Mouse (Mus musculus): ENCODE results near the gene Gpank1. TPM values are rescaled to one million over a fixed set of nuclear protein-coding genes. Genes with fewer than 3 reads are reported as not detected.

Gene Gpank1
- total RNA-seq, 2 experiments from 2014 or later = 7.0 to 7.9 TPM

DNA sequence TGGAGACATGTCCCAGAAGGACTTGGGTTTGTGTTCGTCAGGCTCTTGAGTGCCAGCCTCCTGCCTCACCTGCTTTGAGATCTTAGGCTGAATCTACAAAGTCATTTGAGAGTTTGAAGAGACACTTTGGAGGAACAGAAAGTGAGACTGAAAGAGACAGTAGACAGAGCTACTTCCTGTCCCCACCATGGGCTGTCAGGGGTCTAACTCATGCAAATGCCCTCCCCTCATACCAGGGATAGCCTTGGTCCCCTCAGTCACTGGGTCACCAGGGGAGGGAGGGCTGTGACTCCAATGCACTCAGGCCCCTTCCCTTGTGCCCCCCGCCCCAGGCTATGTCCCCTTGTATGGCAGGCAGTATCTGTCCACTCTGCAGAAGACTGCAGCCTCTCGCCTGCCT lies 52.1 kb downstream of the Gpank1 start:
- DNase-seq = no peak
- intact Hi-C loops (cut with DNase I; ENCODE audit: low total_unique reads) = no loop called here

Other genes starting within 250 kb of the Gpank1 start
- 1 to 10 TPM; 3.4 to 5.1 TPM for gene Zbtb12, start 242.0 kb upstream of the Gpank1 start, total RNA-seq (2021)
- gene Gm20547, start 239.4 kb upstream of the Gpank1 start, total RNA-seq (2021) = not detected
- gene C2, start 223.2 kb upstream of the Gpank1 start, total RNA-seq (2021) = 1 to 10 TPM; 1.8 to 3.1 TPM
- 10 to 100 TPM; 29.4 to 32.2 TPM for gene Ehmt2, start 223.0 kb upstream of the Gpank1 start, total RNA-seq (2021)
- under 1 TPM in 1 of 2 experiments, not detected in 1; 0.09 TPM for gene Slc44a4, start 207.0 kb upstream of the Gpank1 start, total RNA-seq (2021)
- 1 to 10 TPM; 8.0 to 8.3 TPM for gene Neu1, start 190.2 kb upstream of the Gpank1 start, total RNA-seq (2021)
- 1 to 10 TPM; 2.6 to 5.9 TPM for gene Hspa1b, start 162.2 kb upstream of the Gpank1 start, total RNA-seq (2021)
- not detected for gene Gm20481, start 151.5 kb upstream of the Gpank1 start, total RNA-seq (2021)
- gene Hspa1a, start 149.3 kb upstream of the Gpank1 start, total RNA-seq (2021) = 1 to 10 TPM; 3.8 to 6.8 TPM
- 10 to 100 TPM; 11.6 to 14.8 TPM for gene Hspa1l, start 148.8 kb upstream of the Gpank1 start, total RNA-seq (2021)
- gene Lsm2, start 139.6 kb upstream of the Gpank1 start, total RNA-seq (2021) = 10 to 100 TPM; 19.5 to 20.1 TPM
- gene Vars, start 120.5 kb upstream of the Gpank1 start, total RNA-seq (2021) = 10 to 100 TPM; 26.8 to 29.2 TPM
- 1 to 10 TPM; 3.7 to 3.9 TPM for gene Vwa7, start 104.9 kb upstream of the Gpank1 start, total RNA-seq (2021)
- gene Sapcd1, start 93.4 kb upstream of the Gpank1 start, total RNA-seq (2021) = 1 to 10 TPM in 1 of 2 experiments, under 1 TPM in 1; 0.38 to 1.5 TPM
- under 1 TPM; 0.84 to 0.94 TPM for gene Msh5, start 74.7 kb upstream of the Gpank1 start, total RNA-seq (2021)
- 10 to 100 TPM; 28.3 to 32.5 TPM for gene Clic1, start 71.5 kb upstream of the Gpank1 start, total RNA-seq (2021)
- 10 to 100 TPM; 23.4 to 32.2 TPM for gene Ddah2, start 62.4 kb upstream of the Gpank1 start, total RNA-seq (2021)
- gene Ly6g6c, start 56.1 kb upstream of the Gpank1 start, total RNA-seq (2021) = not detected
- not detected for gene Mpig6b, start 55.3 kb upstream of the Gpank1 start, total RNA-seq (2021)
- gene Ly6g6e, start 44.6 kb upstream of the Gpank1 start, total RNA-seq (2021) = not detected
- under 1 TPM; 0.64 TPM for gene Ly6g6d, start 43.4 kb upstream of the Gpank1 start, total RNA-seq (2021)
- gene Ly6g6f, start 35.8 kb upstream of the Gpank1 start, total RNA-seq (2021) = not detected
- gene Abhd16a, start 32.2 kb upstream of the Gpank1 start, total RNA-seq (2021) = 10 to 100 TPM; 52.8 to 58.5 TPM
- not detected for gene Ly6g5c, start 13.2 kb upstream of the Gpank1 start, total RNA-seq (2021)
- under 1 TPM; 0.27 to 0.37 TPM for gene Ly6g5b, start 6.0 kb upstream of the Gpank1 start, total RNA-seq (2021)
- 100 to 1,000 TPM; 156 to 166 TPM for gene Csnk2b, start 598 bp downstream of the Gpank1 start, total RNA-seq (2021)
- 10 to 100 TPM; 14.4 to 16.1 TPM for gene D17H6S53E, start 4.9 kb downstream of the Gpank1 start, total RNA-seq (2021)
- not detected for gene Apom, start 10.6 kb downstream of the Gpank1 start, total RNA-seq (2021)
- gene Bag6, start 13.7 kb downstream of the Gpank1 start, total RNA-seq (2021) = 100 to 1,000 TPM; 193 to 200 TPM
- 100 to 1,000 TPM; 102 to 118 TPM for gene Prrc2a, start 43.4 kb downstream of the Gpank1 start, total RNA-seq (2021)
- under 1 TPM; 0.71 to 0.90 TPM for gene Aif1, start 54.6 kb downstream of the Gpank1 start, total RNA-seq (2021)
- gene Lst1, start 67.0 kb downstream of the Gpank1 start, total RNA-seq (2021) = 1 to 10 TPM; 1.5 to 2.8 TPM
- gene Ltb, start 73.0 kb downstream of the Gpank1 start, total RNA-seq (2021) = under 1 TPM in 1 of 2 experiments, not detected in 1; 0.31 TPM
- gene Tnf, start 80.6 kb downstream of the Gpank1 start, total RNA-seq (2021) = under 1 TPM; 0.24 to 0.68 TPM
- gene Lta, start 83.9 kb downstream of the Gpank1 start, total RNA-seq (2021) = under 1 TPM; 0.42 to 0.78 TPM
- not detected for gene Gm16181, start 99.4 kb downstream of the Gpank1 start, total RNA-seq (2021)
- gene Atp6v1g2, start 112.2 kb downstream of the Gpank1 start, total RNA-seq (2021) = 1 to 10 TPM; 2.3 to 2.7 TPM
- 1 to 10 TPM; 7.6 to 7.9 TPM for gene Nfkbil1, start 114.3 kb downstream of the Gpank1 start, total RNA-seq (2021)
- gene Ddx39b, start 120.3 kb downstream of the Gpank1 start, total RNA-seq (2021) = 100 to 1,000 TPM in 1 of 2 experiments, 10 to 100 TPM in 1; 85.3 to 103 TPM
- gene H2-D1, start 141.3 kb downstream of the Gpank1 start, total RNA-seq (2021) = 10 to 100 TPM; 34.3 to 40.7 TPM
- under 1 TPM; 0.18 to 0.47 TPM for gene H2-Q1, start 198.9 kb downstream of the Gpank1 start, total RNA-seq (2021)
- under 1 TPM; 0.33 to 0.58 TPM for gene H2-Q2, start 220.8 kb downstream of the Gpank1 start, total RNA-seq (2021)